Mouse (Mus musculus) olfactory bulb, adult 2 months (tissue): ENCODE results near the gene Trim32. TPM values are rescaled to one million over a fixed set of nuclear protein-coding genes. Genes with fewer than 3 reads are reported as not detected.

Source experiments
- H3K27ac ChIP-seq: fragments of 200-500 bp; 2 replicates; pipeline ENCODE4 v1.5.1; 2012; ENCODE audit warnings: low read depth, low read length; ENCODE audit not compliant: insufficient read depth
- H3K4me1 ChIP-seq: fragments of 200-500 bp; 2 replicates; pipeline ENCODE4 v1.6.1; 2012; ENCODE audit warnings: low read length; ENCODE audit not compliant: control insufficient read depth, insufficient read depth
- H3K4me3 ChIP-seq: fragments of 200-500 bp; 2 replicates; pipeline ENCODE4 v1.5.1; 2012; ENCODE audit warnings: mild to moderate bottlenecking, low read depth, low read length, moderate library complexity; ENCODE audit not compliant: insufficient read depth
- CTCF ChIP-seq: fragments of 200-500 bp; IDR thresholded peaks from 2 replicates; pipeline ENCODE4 v1.5.1; 2012; ENCODE audit warnings: low read depth, mild to moderate bottlenecking, low read length, moderate library complexity; ENCODE audit not compliant: insufficient read depth
- POLR2A ChIP-seq: fragments of 200-500 bp; IDR thresholded peaks from 2 replicates; pipeline ENCODE4 v1.6.1; 2012; ENCODE audit warnings: mild to moderate bottlenecking, low read depth, low read length, moderate library complexity; ENCODE audit not compliant: insufficient read depth
- WGBS: fragments of 180-500 bp; shearing (Covaris S2); methylation state at CpG from one replicate; pipeline ENCODE4 v1.1.7; 2018; 5-methylcytosine and 5-hydroxymethylcytosine counted together
- polyA plus RNA-seq: library from polyadenylated mRNA; stranded (reverse); fragments of >200 nt; gene quantifications from 2 replicates; pipeline ENCODE4 v1.2.4, GENCODE M21; 2012; ENCODE audit warnings: low replicate concordance; ENCODE audit not compliant: missing spikeins, insufficient read depth, insufficient read length

Gene Trim32
- polyA plus RNA-seq: not detected in 2 replicates

DNA sequence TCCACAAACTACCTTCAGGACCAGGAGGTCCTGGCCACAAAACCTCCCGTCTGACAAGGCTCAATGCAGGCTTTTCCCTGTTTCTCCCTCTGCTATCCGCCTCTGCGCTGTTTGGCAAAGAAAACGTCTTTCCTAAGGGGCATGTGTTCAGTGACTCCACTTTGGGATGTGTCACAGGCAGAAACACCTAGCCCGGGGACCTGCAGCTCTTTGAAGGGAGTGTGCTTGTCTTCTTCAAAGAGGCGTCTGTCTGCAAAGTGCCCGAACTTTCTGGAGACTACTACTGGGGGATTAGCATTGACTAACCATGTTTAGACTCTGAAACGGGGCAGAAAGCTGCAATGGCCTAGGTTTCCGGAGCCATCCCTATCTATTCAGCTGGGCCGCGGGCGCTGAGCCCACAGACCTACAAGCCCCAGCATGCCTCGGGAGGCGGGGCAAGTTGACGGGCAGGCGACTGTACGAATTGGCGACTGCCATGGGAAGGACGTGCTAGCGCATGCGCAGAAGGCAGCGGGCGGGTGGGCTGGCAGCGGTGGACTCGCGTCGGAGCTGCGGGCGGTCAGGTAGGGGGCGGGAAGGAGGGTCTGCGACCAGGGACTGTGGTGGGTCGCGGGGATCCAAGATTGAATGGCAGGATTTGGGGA is at the start of gene Trim32:
TSS of gene Trim32 (plus strand) at position 483 of the 647 bp plus-strand sequence.
- peak within 1 kb of the TSS; percentile 95 for H3K4me3 ChIP-seq
- peak within 1 kb of the TSS; percentile 79 for H3K27ac ChIP-seq
- peaks cover 10% of the 10 kb centered on the region for H3K4me1 ChIP-seq
- peak; percentile 85 for TF ChIP-seq POLR2A
- TF ChIP-seq CTCF: no peak
- WGBS: 3% methylated on average over 33 of the region's 33 CpGs

DNA sequence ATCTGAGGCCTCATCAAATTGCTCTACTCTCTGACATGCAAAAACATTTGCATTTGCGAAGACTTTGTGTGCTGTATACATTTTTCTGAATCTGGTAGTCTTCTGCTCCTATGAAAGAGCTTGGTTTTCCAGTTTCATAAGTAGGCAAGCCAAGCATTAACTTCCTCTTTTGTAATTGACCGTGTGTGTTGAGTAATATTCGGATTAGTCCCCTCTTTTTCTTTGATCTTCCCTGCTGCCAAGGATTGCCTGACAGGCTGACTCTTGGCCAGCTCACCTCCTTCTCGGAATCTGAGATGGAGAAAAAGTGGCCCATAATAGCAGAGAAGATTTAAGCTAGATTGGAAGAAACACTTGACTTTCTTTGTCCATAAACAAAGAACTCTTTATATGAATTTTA is 39.3 kb upstream of the Trim32 start:
- Histone ChIP-seq H3K27ac (no peak overlapping the region), H3K4me3 (no peak overlapping the region), H3K4me1 (no peaks in the 10 kb centered on the region)
- WGBS: 54% methylated on average over 4 of the region's 4 CpGs
- TF ChIP-seq CTCF (no peak), POLR2A (no peak)

DNA sequence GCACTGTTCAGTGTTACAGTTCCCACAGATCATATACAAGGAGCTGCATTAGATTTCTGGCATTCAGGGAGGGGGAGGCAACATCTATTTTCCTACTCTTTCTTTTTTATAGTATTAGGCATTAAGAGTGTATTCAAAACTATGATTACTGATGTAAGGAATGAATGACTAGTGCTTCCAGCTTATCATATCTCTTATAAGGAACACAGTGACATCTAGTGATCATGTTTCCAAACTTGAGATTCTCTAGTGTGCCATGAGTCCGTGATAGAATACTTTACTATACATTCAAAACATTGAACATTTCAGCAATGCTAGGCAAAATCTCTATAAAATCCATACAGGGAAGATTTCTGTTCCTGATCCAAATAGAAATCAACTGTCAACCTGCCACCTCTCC is 24.5 kb upstream of the Trim32 start:
- H3K4me3 ChIP-seq: no peak overlapping the region
- H3K27ac ChIP-seq: no peak overlapping the region
- TF ChIP-seq POLR2A: no peak
- no peak for TF ChIP-seq CTCF
- WGBS: 61% methylated on average over 1 of the region's 1 CpGs
- no peaks in the 10 kb centered on the region for H3K4me1 ChIP-seq

DNA sequence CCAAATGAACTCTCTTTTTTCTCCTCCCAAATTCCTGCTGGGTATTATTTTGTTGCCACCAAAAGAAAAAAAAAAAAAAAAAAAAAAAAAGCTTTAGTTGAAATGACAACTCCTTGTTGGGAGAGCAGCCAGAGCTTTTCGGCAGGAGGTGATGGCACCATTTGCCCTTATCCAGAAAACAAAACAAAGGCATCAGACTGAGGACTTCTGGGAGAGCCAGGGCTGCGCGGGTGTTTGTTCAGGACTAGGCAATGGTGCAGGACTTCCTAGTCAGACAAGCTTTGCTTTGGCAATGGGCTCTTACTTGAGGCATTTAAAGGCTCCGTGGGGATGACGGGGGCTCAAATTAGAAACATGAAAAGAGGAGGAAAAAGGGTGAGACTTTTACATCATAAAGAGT is 17.8 kb upstream of the Trim32 start:
- Histone ChIP-seq H3K4me3 (no peak overlapping the region), H3K4me1 (peaks cover 7% of the 10 kb centered on the region; the same call in 1 of the 2 replicates), H3K27ac (no peak overlapping the region)
- no peak for TF ChIP-seq POLR2A
- no peak for TF ChIP-seq CTCF
- WGBS: 33% methylated on average over 5 of the region's 5 CpGs

DNA sequence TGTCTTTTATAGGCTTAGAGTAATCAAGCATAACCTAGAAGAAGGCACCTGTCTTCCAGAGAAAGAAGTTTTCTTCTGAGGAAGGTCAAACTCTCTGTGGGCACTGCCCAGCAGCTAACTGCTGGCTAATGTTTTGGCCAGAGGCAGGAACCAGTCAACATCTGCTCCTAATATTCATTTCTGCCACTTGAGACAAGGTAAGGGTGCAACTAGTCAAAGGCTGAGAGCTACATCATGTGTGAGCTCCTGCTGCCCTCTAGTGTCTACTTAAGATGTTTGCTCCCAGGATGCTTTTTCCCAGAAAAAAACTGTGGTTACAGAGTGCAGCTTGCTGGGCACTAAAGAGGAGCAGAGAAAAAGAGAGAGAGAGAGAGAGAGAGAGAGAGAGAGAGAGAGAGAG is 15.0 kb upstream of the Trim32 start:
- Histone ChIP-seq H3K4me1 (peaks cover 7% of the 10 kb centered on the region; the same call in 1 of the 2 replicates), H3K27ac (no peak overlapping the region), H3K4me3 (no peak overlapping the region)
- TF ChIP-seq POLR2A: no peak
- TF ChIP-seq CTCF: no peak

DNA sequence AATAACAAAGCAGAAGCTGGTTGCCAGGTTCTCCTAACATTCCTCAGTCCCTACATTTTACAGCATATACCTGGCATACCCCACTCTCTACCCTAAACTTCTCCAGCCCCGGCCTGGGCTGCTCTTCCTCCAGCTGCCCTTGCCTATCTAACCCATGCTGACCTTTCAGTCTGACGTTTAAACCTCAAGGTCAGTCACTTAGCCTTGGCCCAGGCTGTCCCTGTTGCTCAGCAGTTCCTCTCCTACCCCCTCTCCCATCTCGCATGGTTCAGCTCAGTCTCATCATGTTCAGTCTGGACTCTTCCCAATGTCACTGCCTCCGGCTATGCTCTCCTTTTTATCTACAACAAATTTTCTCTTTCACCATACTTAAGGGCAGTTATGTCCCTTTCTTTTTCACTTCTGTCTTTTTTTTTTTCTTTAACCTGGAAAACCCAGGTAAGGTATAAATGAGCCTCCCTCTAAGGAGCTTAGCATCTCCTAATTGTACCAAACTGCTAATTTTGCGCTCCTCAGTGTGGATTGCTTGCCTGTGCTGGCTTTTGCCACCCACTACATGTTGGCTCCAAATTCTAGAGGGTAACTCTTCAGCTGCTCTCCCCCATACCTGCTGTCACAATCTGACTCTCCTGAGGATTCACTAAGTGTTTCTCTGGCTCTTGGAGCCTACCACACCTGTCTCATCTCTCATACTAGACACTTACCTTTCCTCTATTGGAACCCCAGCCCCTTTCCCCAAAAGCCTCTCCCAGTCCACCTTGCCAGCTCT is 10.0 kb upstream of the Trim32 start:
- no peak overlapping the region for H3K27ac ChIP-seq
- H3K4me1 ChIP-seq: 0 out of 2 replicates have a peak, but pooled peaks cover 5% of the 10 kb centered on the region
- no peak overlapping the region for H3K4me3 ChIP-seq
- 81% methylated on average over 5 of the region's 5 CpGs for WGBS
- TF ChIP-seq POLR2A (no peak), CTCF (no peak)

DNA sequence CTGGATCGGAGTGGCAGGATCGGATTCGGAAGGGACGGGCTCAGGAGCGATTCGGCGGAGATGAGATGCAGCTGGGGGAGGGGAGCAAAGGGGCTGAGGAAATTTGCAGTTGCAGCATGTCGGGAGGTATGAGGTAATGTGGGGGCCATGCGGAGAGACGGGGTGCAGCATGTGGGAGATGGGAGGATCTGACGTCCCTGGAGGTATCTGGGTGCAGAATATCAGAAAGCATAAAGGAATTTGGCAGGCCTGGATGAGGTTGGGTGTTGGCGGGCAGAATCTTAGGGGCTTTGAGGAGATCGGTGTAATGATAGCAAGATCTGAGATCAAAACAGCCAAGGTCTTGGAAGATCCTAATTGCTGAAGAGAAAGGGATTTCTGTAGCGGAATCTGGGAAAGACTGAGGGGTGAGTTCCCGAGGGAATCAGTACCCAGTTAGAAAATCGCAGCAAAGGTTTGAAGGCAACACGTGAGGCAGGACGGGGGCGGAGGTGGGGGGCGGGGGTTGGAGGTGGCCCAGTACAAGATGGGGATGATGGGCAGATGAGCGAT is 441 bp downstream of the Trim32 start:
- H3K4me3 ChIP-seq: peak overlapping the region; percentile 95
- under 1% methylated on average over 21 of the region's 21 CpGs for WGBS
- H3K4me1 ChIP-seq: peaks cover 11% of the 10 kb centered on the region
- no peak for TF ChIP-seq CTCF
- peak overlapping the region; percentile 73 for H3K27ac ChIP-seq

DNA sequence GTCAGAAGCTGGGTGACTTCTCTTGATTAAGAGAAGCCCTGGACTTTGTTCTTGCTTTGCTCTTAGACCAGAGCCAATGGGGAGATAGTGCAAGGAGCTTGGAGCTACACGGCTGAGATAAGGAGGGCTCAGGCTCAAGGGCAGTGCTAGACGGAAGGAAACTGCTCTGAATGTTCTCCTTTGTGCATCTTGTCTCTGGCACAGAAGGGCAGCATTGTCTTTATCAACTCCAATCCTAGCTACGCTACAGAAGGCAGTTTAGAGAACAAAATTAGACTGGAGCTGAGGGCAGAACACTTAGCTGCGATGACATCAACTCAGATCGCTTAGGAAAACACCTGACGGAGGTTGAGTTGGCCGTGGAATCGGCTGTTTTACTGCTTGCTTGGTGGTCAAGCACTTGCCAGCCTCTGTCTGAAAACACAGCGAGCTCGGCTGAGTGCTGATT is 2.4 kb downstream of the Trim32 start:
- Histone ChIP-seq H3K27ac (no peak overlapping the region), H3K4me1 (peaks cover 16% of the 10 kb centered on the region), H3K4me3 (peak overlapping the region; percentile 14; the same call in 1 of the 2 replicates)
- TF ChIP-seq CTCF (no peak), POLR2A (no peak)
- 62% methylated on average over 10 of the region's 10 CpGs for WGBS

DNA sequence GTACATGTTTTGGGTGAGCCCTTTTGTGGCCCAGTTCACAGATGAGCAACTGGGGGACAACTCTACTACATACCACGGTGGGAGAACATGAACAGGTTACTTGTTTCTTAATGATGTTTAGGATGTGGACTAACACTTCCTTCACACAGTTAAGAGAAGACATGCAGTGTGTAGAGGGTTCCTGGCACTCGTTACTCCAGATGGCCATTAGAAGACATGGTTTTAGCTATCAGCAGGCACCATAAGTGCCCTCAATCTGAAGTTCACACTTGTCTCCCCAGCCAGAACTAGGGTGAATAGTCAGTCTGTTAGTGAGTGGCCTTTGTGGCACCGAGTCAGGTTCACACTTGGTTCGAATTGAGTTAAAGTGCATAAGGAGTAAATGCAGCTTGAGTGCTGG is 3.3 kb downstream of the Trim32 start:
- no peak for TF ChIP-seq CTCF
- TF ChIP-seq POLR2A: no peak
- WGBS: 83% methylated on average over 4 of the region's 4 CpGs
- peaks cover 16% of the 10 kb centered on the region for H3K4me1 ChIP-seq
- H3K27ac ChIP-seq: no peak overlapping the region
- no peak overlapping the region for H3K4me3 ChIP-seq
